In the genomic region with DNA sequence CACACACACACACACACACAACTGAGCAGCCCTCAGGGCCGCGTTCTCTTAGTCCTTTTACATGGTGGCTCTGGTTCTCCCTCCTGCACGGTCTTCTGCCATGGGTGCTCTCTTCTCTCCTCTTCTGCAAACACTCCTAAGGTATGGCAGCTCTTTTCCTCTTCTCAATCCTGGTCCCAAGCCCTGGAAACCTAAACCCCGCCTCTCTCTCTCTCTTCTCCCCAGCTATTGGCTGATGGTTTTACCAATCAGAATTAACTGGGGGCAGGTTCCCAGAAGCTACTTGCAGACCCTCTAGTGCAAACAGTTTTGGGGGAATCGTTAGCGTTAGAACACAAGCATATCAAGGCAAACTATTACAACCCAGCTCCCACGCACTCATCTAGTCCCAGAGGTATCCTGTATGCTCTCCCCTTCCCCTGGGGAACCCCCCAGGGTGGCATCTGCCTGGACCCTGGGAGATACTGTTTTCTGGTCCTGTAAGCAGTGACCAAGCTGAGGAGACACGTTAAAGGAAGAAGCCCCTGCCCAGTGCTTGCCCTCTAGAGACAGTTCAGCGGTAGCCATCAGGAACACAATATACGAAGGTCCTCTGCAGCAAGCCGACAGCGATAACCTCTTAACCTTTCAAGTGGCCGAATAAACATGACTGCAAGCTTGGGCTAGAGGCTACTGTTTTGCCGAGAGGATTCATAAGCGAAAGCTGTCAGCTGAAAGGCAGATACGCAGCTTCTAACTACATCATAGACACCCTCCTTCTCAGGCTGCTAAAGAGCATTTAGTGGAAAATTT, we compare ENCODE assay signal across 9 mouse cellular contexts. TPM values are rescaled to one million over a fixed set of nuclear protein-coding genes. Genes with fewer than 3 reads are reported as not detected.
A peak's percentile ranks its signal among the peaks of the same experiment; 100 is the strongest.
DNase-seq lines count a peak whose midpoint lies in the region; ATAC-seq and TF ChIP-seq lines count a peak whose summit lies in the region.
"Had no signal": no experiment of that assay in that cellular context is flagged by ENCODE, and none has a peak within 500 bp of the region (broad histone marks: within the 10 kb centered on the region; RNA-seq: fewer than 3 reads in every experiment).

No protein-coding gene starts in this region.

- 10% methylated on average over 16 of the region's 16 CpGs for WGBS in heart, embryonic 11.5 days (ENCODE audit: insufficient replicate concordance)
- 30% methylated on average over 16 of the region's 16 CpGs for WGBS in embryonic facial prominence, embryonic 14.5 days
- WGBS in intestine, postnatal 0 days, result 17% methylated on average over 16 of the region's 16 CpGs
- 36% methylated on average over 16 of the region's 16 CpGs for WGBS in midbrain, embryonic 16.5 days

- intact Hi-C loops in heart, postnatal 36 days (cut with DNase I), result no loop called here

- H3K36me3 ChIP-seq in heart, embryonic 11.5 days (ENCODE audit: control insufficient read depth, insufficient read depth, low read length), result no peaks in the 10 kb centered on the region
- no peaks in the 10 kb centered on the region for H3K36me3 ChIP-seq in embryonic facial prominence, embryonic 14.5 days (ENCODE audit: control insufficient read depth, insufficient read depth, low read length)
- H3K36me3 ChIP-seq in intestine, postnatal 0 days (ENCODE audit: control insufficient read depth, insufficient read depth), result no peaks in the 10 kb centered on the region
- H3K36me3 ChIP-seq in midbrain, embryonic 16.5 days (ENCODE audit: control insufficient read depth, insufficient read depth, low read length), result no peaks in the 10 kb centered on the region

- H3K4me1 ChIP-seq in heart, embryonic 11.5 days (ENCODE audit: control insufficient read depth, insufficient read depth, low read length), result 0 out of 2 replicates have a peak, but pooled peaks cover 6% of the 10 kb centered on the region
- peaks cover 4% of the 10 kb centered on the region; the same call in 1 of the 2 replicates for H3K4me1 ChIP-seq in embryonic facial prominence, embryonic 14.5 days (ENCODE audit: control insufficient read depth, insufficient read depth, low read length)
- no peaks in the 10 kb centered on the region for H3K4me1 ChIP-seq in intestine, postnatal 0 days (replicated peaks; ENCODE audit: control insufficient read depth, insufficient read depth, low read length)
- H3K4me1 ChIP-seq in midbrain, embryonic 16.5 days (ENCODE audit: control insufficient read depth, insufficient read depth, low read length), result no peaks in the 10 kb centered on the region

- DNase-seq in heart, postnatal 36 days, result no peak
- DNase-seq in embryonic facial prominence, embryonic 14.5 days (ENCODE audit: low spot score), result peak; percentile 41
- no peak for DNase-seq in layer of hippocampus, postnatal 10 days (ENCODE audit: low spot score in 2 of 2)
- DNase-seq in layer of hippocampus, postnatal 36 days, result no peak
- DNase-seq in left cerebral cortex, adult 18-20 months (ENCODE audit: low spot score in 2 of 2), result no peak

- no peaks in the 10 kb centered on the region for H3K27me3 ChIP-seq in heart, embryonic 11.5 days (ENCODE audit: control insufficient read depth, insufficient read depth, low read length)
- no peaks in the 10 kb centered on the region for H3K27me3 ChIP-seq in embryonic facial prominence, embryonic 14.5 days (replicated peaks; ENCODE audit: control insufficient read depth, insufficient read depth, low read length)
- 0 out of 2 replicates have a peak, but pooled peaks cover 6% of the 10 kb centered on the region for H3K27me3 ChIP-seq in intestine, postnatal 0 days (replicated peaks; ENCODE audit: control insufficient read depth, insufficient read depth, low read length)
- no peaks in the 10 kb centered on the region for H3K27me3 ChIP-seq in midbrain, embryonic 16.5 days (ENCODE audit: control insufficient read depth, insufficient read depth, low read depth, low read length)

- no peak for ATAC-seq in heart, embryonic 11.5 days (replicated peaks; ENCODE audit: insufficient number of reproducible peaks, low FRiP score, low TSS enrichment)
- ATAC-seq in embryonic facial prominence, embryonic 14.5 days (ENCODE audit: low read depth), result peak; percentile 67
- ATAC-seq in intestine, postnatal 0 days, result no peak
- ATAC-seq in midbrain, embryonic 16.5 days, result peak; percentile 91

- peak overlapping the region; percentile 50; the same call in 1 of the 2 replicates for H3K9ac ChIP-seq in heart, embryonic 11.5 days (ENCODE audit: low read depth, low read length)
- peak overlapping the region; percentile 38 for H3K9ac ChIP-seq in embryonic facial prominence, embryonic 14.5 days (ENCODE audit: low read depth, low read length)
- no peak overlapping the region for H3K9ac ChIP-seq in intestine, postnatal 0 days (ENCODE audit: low read depth, low read length)
- H3K9ac ChIP-seq in midbrain, embryonic 16.5 days (ENCODE audit: low read depth, low read length), result peak overlapping the region; percentile 25; the same call in 1 of the 2 replicates

- H3K4me3 ChIP-seq in heart, embryonic 11.5 days (ENCODE audit: low read depth, low read length), result peak overlapping the region; percentile 31
- peak overlapping the region; percentile 29 for H3K4me3 ChIP-seq in embryonic facial prominence, embryonic 14.5 days (ENCODE audit: low read depth, low read length)
- H3K4me3 ChIP-seq in intestine, postnatal 0 days (ENCODE audit: low read depth, low read length), result no peak overlapping the region
- H3K4me3 ChIP-seq in midbrain, embryonic 16.5 days (ENCODE audit: low read depth, low read length), result peak overlapping the region; percentile 26

- H3K27ac ChIP-seq in heart, embryonic 11.5 days (ENCODE audit: low read depth, low read length), result no peak overlapping the region
- H3K27ac ChIP-seq in embryonic facial prominence, embryonic 14.5 days (replicated peaks; ENCODE audit: low read depth, low read length), result no peak overlapping the region
- no peak overlapping the region for H3K27ac ChIP-seq in intestine, postnatal 0 days (ENCODE audit: low read depth, low read length)
- H3K27ac ChIP-seq in midbrain, embryonic 16.5 days (ENCODE audit: low read length), result no peak overlapping the region

- peak overlapping the region; percentile 65 for H3K4me2 ChIP-seq in heart, embryonic 11.5 days
- H3K4me2 ChIP-seq in embryonic facial prominence, embryonic 14.5 days (ENCODE audit: low read depth, low read length), result peak overlapping the region; percentile 58
- H3K4me2 ChIP-seq in intestine, postnatal 0 days (replicated peaks; ENCODE audit: low read depth), result peak overlapping the region; percentile 28; the same call in 1 of the 2 replicates
- peak overlapping the region; percentile 63 for H3K4me2 ChIP-seq in midbrain, embryonic 16.5 days (ENCODE audit: low read length)

- H3K9me3 ChIP-seq in heart, embryonic 11.5 days (replicated peaks; ENCODE audit: control insufficient read depth, low read length), result no peaks in the 10 kb centered on the region
- no peaks in the 10 kb centered on the region for H3K9me3 ChIP-seq in embryonic facial prominence, embryonic 14.5 days (ENCODE audit: control insufficient read depth, low read length)
- H3K9me3 ChIP-seq in intestine, postnatal 0 days (ENCODE audit: control insufficient read depth), result no peaks in the 10 kb centered on the region
- H3K9me3 ChIP-seq in midbrain, embryonic 16.5 days (replicated peaks; ENCODE audit: control insufficient read depth, low read length, poor library complexity, severe bottlenecking), result no peaks in the 10 kb centered on the region

- TF ChIP-seq CTCF in intestine, postnatal 0 days (IDR thresholded peaks at IDR 0.05; ENCODE audit: low read depth), result no peak

RNA-seq across cellular contexts. Expression of a gene that starts 32.1 kb away (rescaled TPM):
- polyA plus RNA-seq in heart, embryonic 11.5 days (2014; fragmentation: Nextera tagmentation; extraction: Ambion mirVana), result 1.1 and 1.5 TPM in 2 replicates
- total RNA-seq in heart, postnatal 36 days (2021), result 1 to 10 TPM; 7.6 to 7.7 TPM
- polyA plus RNA-seq in embryonic facial prominence, embryonic 14.5 days (2014; fragmentation: Nextera tagmentation; extraction: Ambion mirVana), result 4.9 and 5.5 TPM in 2 replicates
- polyA plus RNA-seq in intestine, postnatal 0 days (2015; fragmentation: Nextera tagmentation; extraction: Ambion mirVana), result 5.6 and 5.8 TPM in 2 replicates
- polyA plus RNA-seq in midbrain, embryonic 16.5 days (2015; fragmentation: Nextera tagmentation; extraction: Ambion mirVana), result 0.52 and 0.64 TPM in 2 replicates
- 1 to 10 TPM; 2.6 to 3.5 TPM for total RNA-seq in layer of hippocampus, postnatal 10 days (2021)
- 1 to 10 TPM; 8.0 to 8.4 TPM for total RNA-seq in layer of hippocampus, postnatal 36 days (2021)
- total RNA-seq in left cerebral cortex, adult 18-20 months (2021), result 1 to 10 TPM; 2.5 to 3.1 TPM

RNA-seq across cellular contexts. Expression of a gene that starts 57.8 kb away (rescaled TPM):
- polyA plus RNA-seq in heart, embryonic 11.5 days (2014; fragmentation: Nextera tagmentation; extraction: Ambion mirVana), result 0.16 and 0.49 TPM in 2 replicates
- not detected for total RNA-seq in heart, postnatal 36 days (2021)
- 0.24 TPM in 1 of 2 replicates, not detected in the other for polyA plus RNA-seq in embryonic facial prominence, embryonic 14.5 days (2014; fragmentation: Nextera tagmentation; extraction: Ambion mirVana)
- polyA plus RNA-seq in intestine, postnatal 0 days (2015; fragmentation: Nextera tagmentation; extraction: Ambion mirVana), result 0.04 TPM in 1 of 2 replicates, not detected in the other
- 0.11 and 0.19 TPM in 2 replicates for polyA plus RNA-seq in midbrain, embryonic 16.5 days (2015; fragmentation: Nextera tagmentation; extraction: Ambion mirVana)
- under 1 TPM; 0.36 to 0.50 TPM for total RNA-seq in layer of hippocampus, postnatal 10 days (2021)
- under 1 TPM; 0.28 to 0.77 TPM for total RNA-seq in layer of hippocampus, postnatal 36 days (2021)
- under 1 TPM in 1 of 2 experiments, not detected in 1; 0.28 TPM for total RNA-seq in left cerebral cortex, adult 18-20 months (2021)
- total RNA-seq: gastrocnemius, postnatal 4 days had no signal

RNA-seq across cellular contexts. Expression of a gene that starts 59.4 kb away (rescaled TPM):
- polyA plus RNA-seq in heart, embryonic 11.5 days (2014; fragmentation: Nextera tagmentation; extraction: Ambion mirVana), result 0.34 TPM in 1 of 2 replicates, not detected in the other
- not detected for total RNA-seq in heart, postnatal 36 days (2021)
- 0.25 TPM in 1 of 2 replicates, not detected in the other for polyA plus RNA-seq in embryonic facial prominence, embryonic 14.5 days (2014; fragmentation: Nextera tagmentation; extraction: Ambion mirVana)
- polyA plus RNA-seq in intestine, postnatal 0 days (2015; fragmentation: Nextera tagmentation; extraction: Ambion mirVana), result 0.14 and 0.31 TPM in 2 replicates
- polyA plus RNA-seq in midbrain, embryonic 16.5 days (2015; fragmentation: Nextera tagmentation; extraction: Ambion mirVana), result not detected in 2 replicates
- total RNA-seq in layer of hippocampus, postnatal 10 days (2021), result not detected
- total RNA-seq in layer of hippocampus, postnatal 36 days (2021), result under 1 TPM in 1 of 2 experiments, not detected in 1; 0.65 TPM
- not detected for total RNA-seq in left cerebral cortex, adult 18-20 months (2021)
- total RNA-seq: gastrocnemius, postnatal 4 days had no signal

Comparison
In these comparisons a context has a peak if more than half of its experiments do, and no peak if none do; other contexts are left out.
1. ATAC-seq: peak in embryonic facial prominence, embryonic 14.5 days (single experiment) and midbrain, embryonic 16.5 days (single experiment); none in heart, embryonic 11.5 days (single experiment) and intestine, postnatal 0 days (single experiment).
2. Peak in every context shown above with its lines, with median percentiles within 50 percentile points of each other: H3K4me2 ChIP-seq.